Mouse (Mus musculus) left cerebral cortex, adult 2 months (tissue): Measurements from ENCODE around the gene 4930556J24Rik. TPM values are rescaled to one million over a fixed set of nuclear protein-coding genes. Genes with fewer than 3 reads are reported as not detected.
"Not testable (repeated sequence)": the region's sequence is repeated elsewhere in the genome, so short reads cannot be mapped to it uniquely, and the experiment has no call there.

ENCODE experiments used
- DNase-seq, 2 experiments: peaks; one replicate each; pipeline ENCODE4 v3.0.0; 2021 to 2022; ENCODE audit warnings: low spot score in 2 of 2, mixed read lengths in 1 of 2; ENCODE audit errors: extremely low spot score in 1 of 2
- H3K27ac ChIP-seq: fragments of 200-600 bp; 2 replicates; pipeline ENCODE4 v1.8.1; 2022
- H3K4me3 ChIP-seq: fragments of 200-600 bp; 2 replicates; pipeline ENCODE4 v1.8.1; 2022
- CTCF ChIP-seq: fragments of 200-600 bp; IDR thresholded peaks from 2 replicates; pipeline ENCODE4 v1.8.1; 2022; ENCODE audit warnings: antibody characterized with exemption, mild to moderate bottlenecking, moderate library complexity
- intact Hi-C: fragments of 180-260 bp; cut with DNase I; formaldehyde crosslinking; loops from one replicate; pipeline ENCODE4 v1.15.1; 2025
- long read RNA-seq, 2 experiments: library from polyadenylated mRNA; stranded (forward); transcript quantifications; one replicate each; pipeline ENCODE4 v2.0.0; 2021; ENCODE audit warnings: borderline mapping rate in 2 of 2
- total RNA-seq, 2 experiments: library from RNA; stranded (reverse); gene quantifications; 2 replicates each; pipeline ENCODE4 v1.2.3; 2021

Gene 4930556J24Rik
- under 1 TPM in 1 of 2 experiments, not detected in 1; 0.29 TPM for total RNA-seq
- long read RNA-seq, experiment 1, partial matches to known transcripts, result 0 of 4 reads
- long read RNA-seq, experiment 1, other reads (novel, unspliced or antisense), result 4 of 4 reads
- long read RNA-seq, experiment 2, partial matches to known transcripts, result 0 of 7 reads
- long read RNA-seq, experiment 2, other reads (novel, unspliced or antisense), result 7 of 7 reads

GRCm38 (mm10) chr11:3976678-3977077 is at the start of gene 4930556J24Rik:
4930556J24Rik (minus strand) TSS chr11:3976778.
- no peak for DNase-seq
- H3K4me3 ChIP-seq, result no peak within 1 kb of the TSS
- no peak for TF ChIP-seq CTCF
- H3K27ac ChIP-seq, result no peak within 1 kb of the TSS
- intact Hi-C loops, result no loop called here

GRCm38 (mm10) chr11:4023321-4023720 is 46.7 kb upstream of the 4930556J24Rik start:
- no peak for DNase-seq
- TF ChIP-seq CTCF, result no peak
- no peak overlapping the region for H3K27ac ChIP-seq
- intact Hi-C loops, result no loop called here
- H3K4me3 ChIP-seq, result no peak overlapping the region

- DNase-seq, intact Hi-C loops: not testable (repeated sequence)
Observed at GRCm38 (mm10) chr11:4022111-4022510, 45.5 kb upstream of the 4930556J24Rik start.

GRCm38 (mm10) chr11:4015796-4016195 is 39.2 kb upstream of the 4930556J24Rik start:
- H3K27ac ChIP-seq, H3K4me3 ChIP-seq, intact Hi-C loops, DNase-seq: not testable (repeated sequence)

More at GRCm38 (mm10) chr11:4022111-4022510, 45.5 kb upstream of the 4930556J24Rik start:
- H3K4me3 ChIP-seq, H3K27ac ChIP-seq: not testable (repeated sequence)

- no peak overlapping the region for H3K4me3 ChIP-seq
- no peak for DNase-seq
- H3K27ac ChIP-seq, result no peak overlapping the region
- intact Hi-C loops, result no loop called here
- TF ChIP-seq CTCF, result no peak
Observed at GRCm38 (mm10) chr11:4012616-4013015, 36.0 kb upstream of the 4930556J24Rik start.

- DNase-seq, result no peak
- intact Hi-C loops, result loop anchor here (10.0 kb wide), 1 partner anchor 208 kb away; the partner anchor contains the start of gene Castor1
- Histone ChIP-seq H3K4me3 (no peak overlapping the region), H3K27ac (no peak overlapping the region)
- peak; percentile 28 for TF ChIP-seq CTCF
Observed at GRCm38 (mm10) chr11:4006462-4006861, 29.9 kb upstream of the 4930556J24Rik start.

- Histone ChIP-seq H3K4me3 (no peak overlapping the region), H3K27ac (no peak overlapping the region)
- intact Hi-C loops, result loop anchor here (10.0 kb wide), 1 partner anchor 209 kb away; the partner anchor contains the start of gene Castor1
- DNase-seq, result no peak
- no peak for TF ChIP-seq CTCF
Observed at GRCm38 (mm10) chr11:4005220-4005805, 28.7 kb upstream of the 4930556J24Rik start.

- H3K4me3 ChIP-seq, result no peak overlapping the region
- peak; percentile 62 to 81 for DNase-seq
- no peak overlapping the region for H3K27ac ChIP-seq
- TF ChIP-seq CTCF, result peak; percentile 88
- intact Hi-C loops, result loop anchor here (1.0 to 10.0 kb wide), 2 partner anchors 82 to 213 kb away; partner anchors contain the start of gene Castor1
Observed at GRCm38 (mm10) chr11:4001603-4002002, 25.0 kb upstream of the 4930556J24Rik start.

GRCm38 (mm10) chr11:3999547-3999946 is 23.0 kb upstream of the 4930556J24Rik start:
- DNase-seq, result no peak
- intact Hi-C loops, result no loop called here
- Histone ChIP-seq H3K4me3 (no peak overlapping the region), H3K27ac (no peak overlapping the region)
- TF ChIP-seq CTCF, result no peak

GRCm38 (mm10) chr11:3997978-3998720 is 21.6 kb upstream of the 4930556J24Rik start:
- no peak for TF ChIP-seq CTCF
- no peak for DNase-seq
- intact Hi-C loops, result no loop called here
- Histone ChIP-seq H3K4me3 (no peak overlapping the region), H3K27ac (no peak overlapping the region)

GRCm38 (mm10) chr11:3996840-3997239 is 20.3 kb upstream of the 4930556J24Rik start:
- no peak overlapping the region for H3K4me3 ChIP-seq
- intact Hi-C loops, result no loop called here
- no peak overlapping the region for H3K27ac ChIP-seq
- TF ChIP-seq CTCF, result no peak
- DNase-seq, result no peak

GRCm38 (mm10) chr11:3995511-3995910 is 18.9 kb upstream of the 4930556J24Rik start:
- intact Hi-C loops, result no loop called here
- H3K4me3 ChIP-seq, result no peak overlapping the region
- no peak overlapping the region for H3K27ac ChIP-seq
- DNase-seq, result no peak
- TF ChIP-seq CTCF, result no peak
